Mouse (Mus musculus) left cerebral cortex, postnatal 4 days (tissue): ENCODE measurements around the gene Fnbp1l. TPM values are rescaled to one million over a fixed set of nuclear protein-coding genes. Genes with fewer than 3 reads are reported as not detected.

Experiments used
- DNase-seq: peaks from one replicate; pipeline ENCODE4 v3.0.0-alpha.2; 2022
- intact Hi-C: fragments of 180-260 bp; cut with DNase I; formaldehyde crosslinking; loops from one replicate; pipeline ENCODE4 v1.15.1; 2025
- total RNA-seq, 2 experiments: library from RNA; stranded (reverse); gene quantifications; 2 replicates each; pipeline ENCODE4 v1.2.3; 2021

Fnbp1l gene
- total RNA-seq, 2 experiments from 2014 or later: 474 to 513 TPM

DNA sequence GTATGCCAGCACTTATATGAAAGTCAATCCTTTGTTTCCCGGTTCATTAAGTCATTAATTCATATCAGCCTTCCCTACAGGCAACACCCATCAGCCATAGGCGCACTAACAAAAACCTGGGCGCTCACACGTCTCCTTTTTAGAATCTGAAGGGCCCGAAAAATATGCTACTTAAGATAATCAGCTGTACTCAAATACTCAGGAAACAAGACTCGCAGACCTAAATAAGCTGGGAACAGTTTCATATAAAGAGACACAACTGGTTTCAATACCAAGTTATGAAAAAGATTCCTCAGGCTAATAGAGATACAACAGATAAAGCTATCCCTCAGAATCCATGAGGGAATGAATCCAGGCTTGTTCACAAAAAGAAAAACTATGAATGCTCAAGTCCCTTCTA, 7.0 kb downstream of the Fnbp1l start:
- intact Hi-C loops: loop anchor here (10.0 kb wide), 1 partner anchor 58 kb away; no protein-coding TSS in a partner anchor
- DNase-seq: no peak

- intact Hi-C loops: loop anchor here (10.0 kb wide), 1 partner anchor 57 kb away; no protein-coding TSS in a partner anchor
- DNase-seq: no peak
Observed at GRCm38 (mm10) chr3:122611761-122612160, 7.8 kb downstream of the Fnbp1l start.

DNA sequence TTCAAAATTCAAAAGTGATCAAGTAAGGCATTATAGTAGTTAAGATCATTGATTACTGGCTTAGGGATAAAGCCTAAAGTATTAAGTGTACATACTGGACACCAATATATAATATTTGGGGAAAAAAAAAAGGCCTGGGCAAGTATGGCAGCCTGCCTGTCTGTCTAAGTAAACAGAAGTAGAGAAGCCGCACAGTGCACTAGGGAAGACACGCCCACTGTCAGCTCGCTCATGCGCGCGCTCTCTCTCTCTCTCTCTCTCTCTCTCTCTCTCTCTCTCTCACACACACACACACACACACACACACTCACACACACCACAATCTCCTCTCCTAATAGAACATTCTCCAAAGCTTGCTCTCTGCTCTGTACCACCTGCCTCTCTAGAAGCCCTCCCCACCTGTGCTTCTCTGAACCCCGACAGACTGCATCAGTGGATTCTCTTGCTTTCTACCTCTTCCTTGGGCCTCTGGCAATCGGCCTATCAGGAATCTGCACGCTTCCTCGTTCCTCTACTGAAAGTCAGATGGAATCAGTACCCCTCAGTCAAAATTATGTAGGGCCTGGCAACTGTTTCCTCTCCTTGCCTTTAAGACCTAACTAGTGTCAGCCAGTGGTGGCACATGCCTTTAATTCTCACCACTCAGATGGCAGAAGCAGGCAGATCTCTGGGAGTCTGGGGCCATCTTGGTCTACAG, 13.3 kb downstream of the Fnbp1l start:
- no peak for DNase-seq
- intact Hi-C loops: no loop called here

DNA sequence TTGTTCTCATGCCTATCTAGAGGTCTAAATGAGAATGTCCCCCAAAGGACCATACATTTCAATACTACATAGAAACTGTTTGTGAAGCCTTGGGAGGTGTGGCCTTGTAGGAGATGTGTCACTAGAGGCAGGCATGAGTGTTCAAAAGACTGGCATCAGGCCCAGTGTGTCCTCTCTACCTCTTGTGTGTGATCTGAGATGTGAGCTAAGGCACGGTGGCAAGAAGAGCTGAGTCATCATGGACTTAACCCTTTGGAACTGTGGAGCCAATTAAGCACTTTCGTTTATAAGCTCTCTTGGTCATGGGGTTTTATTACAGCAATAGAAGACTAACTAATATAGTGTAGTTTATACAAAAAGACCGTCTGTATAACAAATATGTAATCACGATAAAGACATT, 16.3 kb downstream of the Fnbp1l start:
- intact Hi-C loops: no loop called here
- no peak for DNase-seq

GRCm38 (mm10) chr3:122602370-122602769, 17.1 kb downstream of the Fnbp1l start:
- intact Hi-C loops: no loop called here
- no peak for DNase-seq

- DNase-seq: no peak
- intact Hi-C loops: no loop called here
Observed at GRCm38 (mm10) chr3:122599291-122599690, 20.2 kb downstream of the Fnbp1l start.

DNA sequence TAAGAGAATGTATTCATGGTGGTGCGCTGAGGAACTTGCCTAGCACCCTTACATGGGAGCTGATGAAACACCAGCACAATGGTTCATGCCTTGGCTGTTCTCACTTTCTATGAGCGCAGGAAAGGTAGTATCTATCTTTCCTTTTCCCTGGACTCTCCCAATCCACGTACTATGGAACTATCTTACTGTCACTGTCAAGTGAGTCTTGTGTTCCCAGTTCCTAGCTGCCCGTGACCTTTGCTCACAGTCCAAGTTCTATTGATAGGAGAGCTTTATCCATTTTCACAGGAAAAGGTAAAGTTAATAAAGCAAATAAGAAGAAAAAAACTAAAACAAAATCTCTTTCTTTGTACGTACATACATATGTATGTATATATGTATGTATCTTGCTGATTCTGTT, 28.7 kb downstream of the Fnbp1l start:
- intact Hi-C loops: no loop called here
- DNase-seq: no peak

DNA sequence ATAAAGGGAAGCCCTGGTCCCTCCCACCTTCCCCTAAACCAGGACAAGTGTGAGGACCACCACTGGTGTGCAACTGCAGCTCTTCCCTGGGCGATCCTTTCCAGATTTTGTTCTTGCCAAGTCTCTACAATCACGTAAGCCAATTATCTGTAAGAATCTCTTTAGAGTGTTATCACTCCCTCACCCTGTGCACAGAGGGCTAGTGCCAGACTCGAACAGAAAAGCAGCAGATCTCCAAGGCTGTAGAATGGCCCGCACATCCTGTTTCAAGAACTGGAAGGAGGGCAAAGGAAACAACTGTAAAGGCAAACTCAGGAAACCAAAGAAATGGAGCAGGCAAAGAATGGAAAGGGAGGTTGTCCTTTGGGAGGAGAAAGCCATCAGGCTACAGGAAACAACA, 29.2 kb downstream of the Fnbp1l start:
- intact Hi-C loops: no loop called here
- DNase-seq: no peak

- intact Hi-C loops: no loop called here
- DNase-seq: no peak
Observed at GRCm38 (mm10) chr3:122586918-122587641, 32.4 kb downstream of the Fnbp1l start.

DNA sequence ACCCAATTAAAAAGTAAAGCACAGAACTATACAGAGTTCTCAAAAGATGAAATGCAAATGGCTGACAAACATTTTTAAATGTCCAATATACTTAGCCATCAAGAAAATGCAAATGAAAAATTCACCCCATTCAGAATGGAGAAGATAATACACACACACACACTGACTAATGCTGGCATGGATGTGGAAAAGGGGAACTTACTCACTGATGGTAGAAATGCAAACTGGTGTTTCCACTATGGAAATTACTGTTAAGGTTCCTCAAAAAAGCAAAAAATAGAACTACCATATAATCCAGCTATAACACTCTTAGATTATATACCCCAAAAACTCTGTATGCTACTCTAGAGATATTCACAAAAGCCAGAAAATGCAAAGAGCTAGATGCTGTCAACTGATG, 42.2 kb downstream of the Fnbp1l start:
- DNase-seq: no peak
- intact Hi-C loops: no loop called here

- intact Hi-C loops: no loop called here
- no peak for DNase-seq
Observed at GRCm38 (mm10) chr3:122574921-122575320, 44.6 kb downstream of the Fnbp1l start.

GRCm38 (mm10) chr3:122573426-122574286, 45.9 kb downstream of the Fnbp1l start:
- no peak for DNase-seq
- intact Hi-C loops: no loop called here

DNA sequence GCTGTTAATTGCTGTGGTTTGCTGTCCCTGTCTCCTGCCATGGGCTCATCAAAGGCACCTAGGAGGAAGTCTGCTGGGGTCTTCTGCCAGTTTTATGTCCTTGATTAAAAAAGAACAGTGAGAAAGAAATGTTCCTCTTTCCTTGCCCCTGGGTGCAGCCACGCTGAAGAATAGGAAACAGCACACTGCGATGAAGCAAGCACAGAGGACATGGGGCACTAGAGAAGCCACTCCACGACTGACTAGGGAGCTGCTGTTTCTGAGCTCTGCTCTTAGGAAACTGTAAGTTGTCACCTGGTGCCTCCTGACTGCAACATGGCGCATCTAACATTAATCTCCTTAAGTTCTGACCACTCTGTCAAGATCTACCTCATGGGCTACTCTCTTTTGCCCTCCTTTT, 53.0 kb downstream of the Fnbp1l start:
- DNase-seq: no peak
- intact Hi-C loops: no loop called here

DNA sequence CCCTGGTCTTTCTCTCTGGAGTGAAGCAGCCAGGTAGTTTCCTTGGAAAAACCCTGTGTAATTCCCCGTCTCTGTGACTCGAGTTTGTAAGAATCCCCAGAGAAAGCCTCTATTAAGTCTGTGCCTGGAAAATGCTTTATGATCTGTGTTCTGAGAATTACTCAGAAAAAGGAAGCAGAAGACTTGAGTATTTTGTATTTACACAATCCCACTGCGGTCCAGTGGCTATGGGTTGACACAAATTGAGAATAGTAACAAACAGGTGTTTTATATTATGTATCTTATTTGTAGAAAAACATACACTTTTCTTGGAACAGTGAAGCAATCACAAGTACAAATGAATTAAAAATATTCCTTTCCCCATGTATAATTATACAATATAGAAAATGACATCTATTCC, 53.4 kb downstream of the Fnbp1l start:
- no peak for DNase-seq
- intact Hi-C loops: no loop called here

- no peak for DNase-seq
- intact Hi-C loops: no loop called here
Observed at GRCm38 (mm10) chr3:122565285-122565684, 54.2 kb downstream of the Fnbp1l start.

DNA sequence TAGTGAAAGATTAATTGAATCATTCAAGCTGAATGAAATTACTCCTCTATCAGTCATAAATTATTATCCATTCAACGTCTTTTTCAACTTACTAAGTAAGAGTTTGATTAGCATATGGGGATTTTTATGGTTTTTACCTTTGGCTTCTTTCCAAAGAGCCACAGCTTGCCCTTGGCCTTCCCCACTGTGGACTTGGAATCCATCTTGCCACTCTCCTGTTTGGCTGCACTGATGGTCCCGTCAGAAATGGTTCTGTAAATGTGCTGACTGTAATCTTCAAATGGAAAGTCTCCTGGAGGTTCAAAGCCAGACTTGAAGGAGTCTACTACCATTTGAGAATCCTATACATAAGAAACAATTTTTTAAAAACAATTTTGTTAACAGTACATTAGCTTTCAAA, 61.7 kb downstream of the Fnbp1l start:
- peak; percentile 21 for DNase-seq
- intact Hi-C loops: loop anchor here (10.0 kb wide), 1 partner anchor 57 kb away; the partner anchor contains the start of gene Fnbp1l

GRCm38 (mm10) chr3:122551174-122551573, 68.3 kb downstream of the Fnbp1l start:
- intact Hi-C loops: loop anchor here (10.0 kb wide), 1 partner anchor 64 kb away; the partner anchor contains the start of gene Fnbp1l

GRCm38 (mm10) chr3:122547469-122547868, 72.0 kb downstream of the Fnbp1l start:
- DNase-seq: no peak
- intact Hi-C loops: no loop called here

More at GRCm38 (mm10) chr3:122551174-122551573, 68.3 kb downstream of the Fnbp1l start:
- DNase-seq: no peak

DNA sequence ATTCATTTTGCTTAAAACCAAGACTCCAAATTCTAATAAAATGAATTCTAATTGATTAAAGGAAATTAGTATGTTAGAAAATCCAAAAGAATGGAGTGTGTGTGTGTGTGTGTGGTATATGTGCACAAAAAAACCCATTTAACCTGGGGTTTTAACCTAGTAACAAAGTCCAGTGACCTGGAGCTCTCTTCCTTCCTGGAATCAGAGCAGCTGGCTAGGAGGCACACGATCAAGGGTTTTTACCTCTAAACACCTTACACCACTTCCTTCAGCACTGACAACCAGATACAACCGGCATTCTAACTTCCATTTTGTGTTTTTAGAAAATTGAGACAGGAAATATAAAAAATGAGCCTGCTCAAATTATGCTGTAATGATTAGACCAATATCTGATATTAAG, 74.2 kb downstream of the Fnbp1l start:
- no peak for DNase-seq
- intact Hi-C loops: no loop called here

- intact Hi-C loops: no loop called here
- no peak for DNase-seq
Observed at GRCm38 (mm10) chr3:122540918-122541317, 78.6 kb downstream of the Fnbp1l start.
